Mouse (Mus musculus) neural tube, embryonic 13.5 days (tissue): ENCODE results near the gene Zfp931. TPM values are rescaled to one million over a fixed set of nuclear protein-coding genes. Genes with fewer than 3 reads are reported as not detected.
"Not testable (repeated sequence)": the region's sequence is repeated elsewhere in the genome, so short reads cannot be mapped to it uniquely, and the experiment has no call there.

Experiments
- ATAC-seq: fragments of 200-750 bp; cut with Nextera tagmentation; 2 replicates; pipeline ENCODE4 v1.8.0; 2017; ENCODE audit warnings: low read depth, mild to moderate bottlenecking, moderate TSS enrichment, moderate library complexity
- H3K27ac ChIP-seq: fragments of 300-500 bp; sonication (generic); replicated peaks from 2 replicates; pipeline ENCODE4 v1.5.1; 2015; ENCODE audit warnings: moderate library complexity, mild to moderate bottlenecking, inconsistent platforms
- H3K27me3 ChIP-seq: fragments of 300-500 bp; sonication (generic); 2 replicates; pipeline ENCODE4 v1.6.1; 2015; ENCODE audit warnings: mild to moderate bottlenecking, inconsistent platforms
- H3K36me3 ChIP-seq: fragments of 300-500 bp; sonication (generic); 2 replicates; pipeline ENCODE4 v1.6.1; 2015; ENCODE audit warnings: mild to moderate bottlenecking, inconsistent platforms
- H3K4me1 ChIP-seq: fragments of 300-500 bp; sonication (generic); replicated peaks from 2 replicates; pipeline ENCODE4 v1.6.1; 2015; ENCODE audit warnings: inconsistent platforms
- H3K4me2 ChIP-seq: fragments of 300-500 bp; sonication (generic); 2 replicates; pipeline ENCODE4 v1.6.1; 2015; ENCODE audit warnings: inconsistent platforms, mild to moderate bottlenecking, moderate library complexity
- H3K4me3 ChIP-seq: fragments of 300-500 bp; sonication (generic); 2 replicates; pipeline ENCODE4 v1.5.1; 2015; ENCODE audit warnings: mild to moderate bottlenecking, inconsistent platforms
- H3K9ac ChIP-seq: fragments of 300-500 bp; sonication (generic); 2 replicates; pipeline ENCODE4 v1.6.1; 2015; ENCODE audit warnings: moderate library complexity, mild to moderate bottlenecking, inconsistent platforms
- H3K9me3 ChIP-seq: fragments of 300-500 bp; sonication (generic); 2 replicates; pipeline ENCODE4 v1.6.1; 2016; ENCODE audit warnings: inconsistent platforms
- WGBS: fragments of 180-500 bp; shearing (Covaris S2); methylation state at CpG from one replicate; pipeline ENCODE4 v1.1.7; 2015; 5-methylcytosine and 5-hydroxymethylcytosine counted together
- polyA plus RNA-seq: library from polyadenylated mRNA; unstranded; fragments of >200 nt; fragmentation: Nextera tagmentation; extraction: Ambion mirVana; gene quantifications from 2 replicates; pipeline ENCODE4 v1.2.1, GENCODE M21; 2015

Gene Zfp931
- polyA plus RNA-seq, 1 experiment from 2014 or later, result 14.2 TPM

GRCm38 (mm10) chr2:178101957-178102356 lies 23.7 kb upstream of the Zfp931 start:
- peak; percentile 68 for ATAC-seq
- H3K4me1 ChIP-seq, result no peaks in the 10 kb centered on the region
- no peaks in the 10 kb centered on the region for H3K36me3 ChIP-seq
- no peak overlapping the region for H3K27ac ChIP-seq
- no peak overlapping the region for H3K4me2 ChIP-seq
- 11% methylated on average over 7 of the region's 7 CpGs for WGBS
- no peak overlapping the region for H3K9ac ChIP-seq
- H3K4me3 ChIP-seq, result no peak overlapping the region
- H3K9me3 ChIP-seq, result no peaks in the 10 kb centered on the region
- H3K27me3 ChIP-seq, result no peaks in the 10 kb centered on the region

DNA sequence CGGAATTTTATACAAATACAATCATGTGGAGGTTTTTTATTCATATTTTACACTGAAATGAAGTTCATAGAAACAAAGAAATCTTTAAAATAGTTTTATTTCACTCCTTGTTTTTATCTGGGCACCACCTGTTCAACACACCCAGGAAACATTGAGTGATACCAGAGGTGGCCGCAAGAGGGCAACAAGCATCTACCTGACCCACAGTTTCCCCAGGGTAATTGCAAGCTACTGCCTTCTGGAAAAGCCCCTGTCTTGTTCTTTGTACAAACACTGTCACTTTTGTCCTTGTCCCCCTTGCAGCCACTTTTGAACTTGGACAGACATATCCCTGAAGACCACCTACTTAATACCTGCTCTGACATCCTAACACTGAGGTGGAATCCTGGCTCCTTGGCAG lies 19.7 kb upstream of the Zfp931 start:
- no peaks in the 10 kb centered on the region for H3K27me3 ChIP-seq
- H3K27ac ChIP-seq, result no peak overlapping the region
- 8% methylated on average over 2 of the region's 2 CpGs for WGBS
- no peaks in the 10 kb centered on the region for H3K36me3 ChIP-seq
- H3K4me2 ChIP-seq, result no peak overlapping the region
- H3K4me3 ChIP-seq, result no peak overlapping the region
- H3K4me1 ChIP-seq, result no peaks in the 10 kb centered on the region
- H3K9me3 ChIP-seq, result no peaks in the 10 kb centered on the region
- H3K9ac ChIP-seq, result no peak overlapping the region
- ATAC-seq, result no peak

- no peak overlapping the region for H3K9ac ChIP-seq
- no peak overlapping the region for H3K27ac ChIP-seq
- no peaks in the 10 kb centered on the region for H3K36me3 ChIP-seq
- H3K9me3 ChIP-seq, result no peaks in the 10 kb centered on the region
- H3K4me2 ChIP-seq, result no peak overlapping the region
- no peaks in the 10 kb centered on the region for H3K27me3 ChIP-seq
- H3K4me3 ChIP-seq, result no peak overlapping the region
- no peak for ATAC-seq
- H3K4me1 ChIP-seq, result no peaks in the 10 kb centered on the region
Measured at GRCm38 (mm10) chr2:178089586-178089985, 11.3 kb upstream of the Zfp931 start.

- no peaks in the 10 kb centered on the region for H3K4me1 ChIP-seq
- peaks cover 9% of the 10 kb centered on the region for H3K36me3 ChIP-seq
- 6% methylated on average over 1 of the region's 1 CpGs for WGBS
- no peak overlapping the region for H3K9ac ChIP-seq
- no peak overlapping the region for H3K4me2 ChIP-seq
- H3K9me3 ChIP-seq, result peaks cover 3% of the 10 kb centered on the region; the same call in 1 of the 2 replicates
- H3K27me3 ChIP-seq, result no peaks in the 10 kb centered on the region
- no peak for ATAC-seq
- H3K27ac ChIP-seq, result no peak overlapping the region
- H3K4me3 ChIP-seq, result no peak overlapping the region
Measured at GRCm38 (mm10) chr2:178058195-178058594, 20.1 kb downstream of the Zfp931 start.

DNA sequence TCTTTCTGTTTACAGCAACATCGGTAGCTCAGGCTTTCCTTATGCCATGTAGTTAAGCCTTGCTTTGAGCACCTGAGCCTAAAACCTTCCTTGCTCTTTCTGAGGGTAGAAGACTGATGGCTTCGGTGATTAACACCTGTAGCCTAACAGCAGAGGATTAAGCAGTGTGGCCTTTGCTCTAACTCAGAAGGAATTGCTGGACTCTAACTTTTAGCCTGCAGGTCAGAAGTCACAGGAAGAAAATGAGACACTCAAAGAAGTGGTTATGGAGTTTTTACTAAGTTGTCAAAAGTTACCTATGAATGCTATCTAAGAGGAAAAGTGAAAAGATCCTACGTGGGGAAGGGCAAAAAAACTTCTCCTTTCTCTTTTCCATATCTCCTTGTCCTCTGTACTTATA lies 50.7 kb downstream of the Zfp931 start:
- H3K27me3 ChIP-seq, ATAC-seq: not testable (repeated sequence)

DNA sequence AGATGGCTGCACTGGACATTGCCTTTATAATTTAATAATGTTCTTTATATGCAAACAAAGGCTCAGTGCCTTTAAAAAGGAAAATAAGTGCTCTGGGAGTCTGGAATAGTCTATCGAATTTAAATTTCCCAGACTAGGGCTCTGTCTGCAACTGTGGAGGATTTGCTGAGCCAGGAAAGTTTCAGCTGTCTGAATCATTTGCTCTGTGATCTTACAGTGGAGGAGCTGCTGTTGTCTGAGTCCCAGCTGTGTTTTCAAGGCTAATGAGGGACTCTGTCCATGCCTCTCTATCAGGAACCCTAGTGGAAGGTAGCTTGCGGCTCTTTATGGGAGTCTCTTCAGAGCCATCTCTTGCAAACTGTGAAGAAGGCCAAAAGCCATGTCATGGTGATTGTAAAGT lies 54.4 kb downstream of the Zfp931 start:
- H3K9me3 ChIP-seq, ATAC-seq, H3K4me1 ChIP-seq, H3K27me3 ChIP-seq, H3K27ac ChIP-seq, H3K36me3 ChIP-seq: not testable (repeated sequence)
- Histone ChIP-seq H3K4me3 (peak overlapping the region; percentile 59), H3K4me2 (peak overlapping the region; percentile 58), H3K9ac (peak overlapping the region; percentile 73)
- 9% methylated on average over 2 of the region's 2 CpGs for WGBS

More for the DNA sequence above, 50.7 kb downstream of the Zfp931 start:
- WGBS, result 94% methylated on average over 3 of the region's 3 CpGs
- not testable (repeated sequence) for H3K4me1 ChIP-seq, H3K9ac ChIP-seq, H3K9me3 ChIP-seq, H3K4me2 ChIP-seq, H3K4me3 ChIP-seq, H3K27ac ChIP-seq, H3K36me3 ChIP-seq

DNA sequence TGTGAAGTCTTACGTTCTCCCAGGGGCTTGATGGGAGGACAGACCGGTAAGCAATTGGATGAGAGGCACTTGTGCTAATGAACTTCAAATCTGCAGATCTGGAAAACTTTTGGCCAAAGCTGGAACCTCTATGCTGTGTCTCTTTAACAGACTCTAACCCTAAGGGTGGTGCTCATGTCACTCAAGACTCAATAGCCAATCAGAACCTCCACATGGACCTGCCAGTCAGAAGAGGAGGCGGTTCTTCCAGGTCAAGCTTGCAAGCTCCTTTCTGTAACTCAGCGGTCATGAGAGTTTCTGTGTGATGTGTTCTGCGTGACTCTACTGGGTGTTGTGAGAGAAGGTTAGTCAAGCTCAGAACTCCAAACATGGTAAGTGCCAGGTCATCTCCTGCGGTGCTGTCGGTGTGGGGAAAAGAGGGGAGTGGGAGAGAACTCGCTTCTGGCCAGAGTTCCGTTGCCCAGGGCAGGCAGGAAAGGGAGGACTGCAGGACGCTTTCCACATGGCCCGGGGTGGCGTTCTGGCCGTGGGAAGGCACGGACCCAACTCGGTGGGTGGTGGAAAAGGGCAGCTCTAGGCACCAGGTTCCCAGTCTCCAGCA lies 55.2 kb downstream of the Zfp931 start, which contains the start of gene Zfp971:
Gene Zfp971 (plus strand): TSS at position 274 of the 601 bp plus-strand sequence.
- WGBS, result 4% methylated on average over 15 of the region's 15 CpGs

DNA sequence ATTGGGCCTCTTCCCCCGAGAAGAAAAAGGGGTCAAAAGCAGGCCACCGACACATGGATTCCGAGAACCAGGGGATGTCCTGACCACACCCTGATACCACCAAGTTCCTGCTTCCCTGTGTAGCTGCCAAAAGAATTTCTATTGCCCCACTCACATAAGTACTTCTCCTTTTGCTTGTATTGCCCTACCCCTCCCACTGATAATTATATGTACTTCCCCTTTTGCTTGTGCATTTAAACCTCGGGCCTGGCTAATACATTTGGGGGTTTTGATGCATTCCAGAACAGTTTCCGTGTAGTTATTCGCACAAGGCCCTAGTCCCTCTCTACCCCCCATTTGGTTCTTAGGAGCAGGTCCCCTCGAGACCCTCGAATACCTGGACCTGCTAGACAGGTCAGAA lies 57.5 kb downstream of the Zfp931 start:
- not testable (repeated sequence) for H3K4me2 ChIP-seq

More for the DNA sequence above, 55.2 kb downstream of the Zfp931 start, which contains the start of gene Zfp971:
- peak within 1 kb of the TSS; percentile 59 for H3K4me3 ChIP-seq
- H3K27me3 ChIP-seq, H3K36me3 ChIP-seq, H3K9me3 ChIP-seq, H3K4me1 ChIP-seq, ATAC-seq, H3K27ac ChIP-seq: not testable (repeated sequence)
- peak within 1 kb of the TSS; percentile 73 for H3K9ac ChIP-seq
- peak within 1 kb of the TSS; percentile 58 for H3K4me2 ChIP-seq

GRCm38 (mm10) chr2:178019486-178019885 lies 58.8 kb downstream of the Zfp931 start:
- not testable (repeated sequence) for H3K9me3 ChIP-seq, H3K4me1 ChIP-seq, H3K9ac ChIP-seq, H3K27ac ChIP-seq, ATAC-seq, H3K27me3 ChIP-seq, H3K4me2 ChIP-seq, H3K4me3 ChIP-seq, H3K36me3 ChIP-seq
- WGBS, result 91% methylated on average over 3 of the region's 3 CpGs

More for the DNA sequence above, 57.5 kb downstream of the Zfp931 start:
- not testable (repeated sequence) for H3K9me3 ChIP-seq, H3K4me3 ChIP-seq, H3K36me3 ChIP-seq, H3K9ac ChIP-seq, H3K27ac ChIP-seq, ATAC-seq, H3K27me3 ChIP-seq, H3K4me1 ChIP-seq
- WGBS, result 84% methylated on average over 8 of the region's 8 CpGs

Other genes with a start within 250 kb of the Zfp931 start
- gene Gm14325, start 238.1 kb downstream of the Zfp931 start, polyA plus RNA-seq, result 35.0 and 36.1 TPM in 2 replicates
- gene Gm14327, start 181.4 kb downstream of the Zfp931 start, polyA plus RNA-seq, result 2.3 and 3.1 TPM in 2 replicates
- not detected in 2 replicates for gene Zfp972, start 152.9 kb downstream of the Zfp931 start, polyA plus RNA-seq
- 14.2 and 15.9 TPM in 2 replicates for gene Gm14326, start 121.2 kb downstream of the Zfp931 start, polyA plus RNA-seq
- gene Zfp971, start 55.2 kb downstream of the Zfp931 start, polyA plus RNA-seq, result 8.4 and 9.7 TPM in 2 replicates
- gene Phactr3, start 40.5 kb upstream of the Zfp931 start, polyA plus RNA-seq, result 40.4 and 41.2 TPM in 2 replicates